Mouse (Mus musculus): ENCODE measurements around the gene Pdzk1. TPM values are rescaled to one million over a fixed set of nuclear protein-coding genes. Genes with fewer than 3 reads are reported as not detected.

Gene Pdzk1
- polyA plus RNA-seq, 1 experiment from 2014 or later, result 0.36 TPM

GRCm38 (mm10) chr3:96845191-96845590 is 16.1 kb downstream of the Pdzk1 start:
- H3K27me3 ChIP-seq (replicated peaks), result no peaks in the 10 kb centered on the region
- no peak overlapping the region for H3K9ac ChIP-seq
- no peak for ATAC-seq (replicated peaks)
- WGBS, result 96% methylated on average over 6 of the region's 6 CpGs
- H3K4me3 ChIP-seq, result no peak overlapping the region
- no peaks in the 10 kb centered on the region for H3K36me3 ChIP-seq (replicated peaks)
- no peak overlapping the region for H3K4me2 ChIP-seq
- no peaks in the 10 kb centered on the region for H3K9me3 ChIP-seq
- no peak overlapping the region for H3K27ac ChIP-seq
- no peaks in the 10 kb centered on the region for H3K4me1 ChIP-seq

GRCm38 (mm10) chr3:96845806-96846205 is 16.7 kb downstream of the Pdzk1 start:
- Histone ChIP-seq H3K9ac (no peak overlapping the region), H3K27ac (no peak overlapping the region), H3K9me3 (no peaks in the 10 kb centered on the region), H3K4me3 (no peak overlapping the region), H3K27me3 (replicated peaks) (no peaks in the 10 kb centered on the region), H3K36me3 (replicated peaks) (no peaks in the 10 kb centered on the region), H3K4me2 (no peak overlapping the region), H3K4me1 (no peaks in the 10 kb centered on the region)
- 83% methylated on average over 9 of the region's 9 CpGs for WGBS
- no peak for ATAC-seq (replicated peaks)

- 89% methylated on average over 12 of the region's 12 CpGs for WGBS
- no peaks in the 10 kb centered on the region for H3K27me3 ChIP-seq (replicated peaks)
- H3K9ac ChIP-seq, result no peak overlapping the region
- H3K27ac ChIP-seq, result no peak overlapping the region
- H3K9me3 ChIP-seq, result no peaks in the 10 kb centered on the region
- H3K4me2 ChIP-seq, result no peak overlapping the region
- no peak for ATAC-seq (replicated peaks)
- H3K36me3 ChIP-seq (replicated peaks), result no peaks in the 10 kb centered on the region
- H3K4me3 ChIP-seq, result no peak overlapping the region
- no peaks in the 10 kb centered on the region for H3K4me1 ChIP-seq
Observed at GRCm38 (mm10) chr3:96846985-96847384, 17.9 kb downstream of the Pdzk1 start.

GRCm38 (mm10) chr3:96847661-96848060 is 18.6 kb downstream of the Pdzk1 start:
- no peak overlapping the region for H3K9ac ChIP-seq
- H3K4me2 ChIP-seq, result no peak overlapping the region
- no peaks in the 10 kb centered on the region for H3K4me1 ChIP-seq
- no peaks in the 10 kb centered on the region for H3K9me3 ChIP-seq
- WGBS, result 40% methylated on average over 6 of the region's 6 CpGs
- H3K27ac ChIP-seq, result no peak overlapping the region
- no peak overlapping the region for H3K4me3 ChIP-seq
- no peak for ATAC-seq (replicated peaks)
- no peaks in the 10 kb centered on the region for H3K27me3 ChIP-seq (replicated peaks)
- no peaks in the 10 kb centered on the region for H3K36me3 ChIP-seq (replicated peaks)

GRCm38 (mm10) chr3:96848470-96848869 is 19.4 kb downstream of the Pdzk1 start:
- Histone ChIP-seq H3K9ac (no peak overlapping the region), H3K4me1 (no peaks in the 10 kb centered on the region), H3K27ac (no peak overlapping the region), H3K4me3 (no peak overlapping the region), H3K36me3 (replicated peaks) (no peaks in the 10 kb centered on the region), H3K9me3 (no peaks in the 10 kb centered on the region), H3K27me3 (replicated peaks) (no peaks in the 10 kb centered on the region), H3K4me2 (no peak overlapping the region)
- WGBS, result 89% methylated on average over 7 of the region's 8 CpGs
- no peak for ATAC-seq (replicated peaks)

- H3K4me1 ChIP-seq, result no peaks in the 10 kb centered on the region
Observed at GRCm38 (mm10) chr3:96849168-96849727, 20.2 kb downstream of the Pdzk1 start.

GRCm38 (mm10) chr3:96852561-96852960 is 23.5 kb downstream of the Pdzk1 start:
- no peak overlapping the region for H3K9ac ChIP-seq
- H3K27ac ChIP-seq, result no peak overlapping the region
- whole genome bisulfite sequencing, result 87% methylated on average over 6 of the region's 6 CpGs
- ATAC-seq (replicated peaks), result no peak
- no peaks in the 10 kb centered on the region for H3K36me3 ChIP-seq (replicated peaks)
- no peaks in the 10 kb centered on the region for H3K4me1 ChIP-seq
- no peaks in the 10 kb centered on the region for H3K9me3 ChIP-seq
- no peak overlapping the region for H3K4me3 ChIP-seq
- H3K27me3 ChIP-seq (replicated peaks), result no peaks in the 10 kb centered on the region
- no peak overlapping the region for H3K4me2 ChIP-seq

More at GRCm38 (mm10) chr3:96849168-96849727, 20.2 kb downstream of the Pdzk1 start:
- H3K4me3 ChIP-seq, result no peak overlapping the region
- H3K9ac ChIP-seq, result no peak overlapping the region
- 86% methylated on average over 2 of the region's 2 CpGs for WGBS
- no peaks in the 10 kb centered on the region for H3K27me3 ChIP-seq (replicated peaks)
- H3K36me3 ChIP-seq (replicated peaks), result no peaks in the 10 kb centered on the region
- no peak overlapping the region for H3K4me2 ChIP-seq
- H3K27ac ChIP-seq, result no peak overlapping the region
- H3K9me3 ChIP-seq, result no peaks in the 10 kb centered on the region
- no peak for ATAC-seq (replicated peaks)

GRCm38 (mm10) chr3:96854376-96854775 is 25.3 kb downstream of the Pdzk1 start:
- Histone ChIP-seq H3K27me3 (replicated peaks) (no peaks in the 10 kb centered on the region), H3K4me3 (no peak overlapping the region), H3K9ac (no peak overlapping the region), H3K4me2 (no peak overlapping the region), H3K27ac (no peak overlapping the region), H3K36me3 (replicated peaks) (no peaks in the 10 kb centered on the region), H3K4me1 (no peaks in the 10 kb centered on the region), H3K9me3 (no peaks in the 10 kb centered on the region)
- 92% methylated on average over 4 of the region's 4 CpGs for WGBS
- no peak for ATAC-seq (replicated peaks)

GRCm38 (mm10) chr3:96855833-96856232 is 26.7 kb downstream of the Pdzk1 start:
- no peak for ATAC-seq (replicated peaks)
- WGBS, result 74% methylated on average over 3 of the region's 3 CpGs
- H3K27ac ChIP-seq, result no peak overlapping the region
- H3K36me3 ChIP-seq (replicated peaks), result no peaks in the 10 kb centered on the region
- H3K4me3 ChIP-seq, result no peak overlapping the region
- H3K4me2 ChIP-seq, result no peak overlapping the region
- no peaks in the 10 kb centered on the region for H3K27me3 ChIP-seq (replicated peaks)
- no peaks in the 10 kb centered on the region for H3K9me3 ChIP-seq
- H3K9ac ChIP-seq, result no peak overlapping the region
- H3K4me1 ChIP-seq, result no peaks in the 10 kb centered on the region

- Histone ChIP-seq H3K27ac (no peak overlapping the region), H3K36me3 (replicated peaks) (no peaks in the 10 kb centered on the region), H3K4me3 (no peak overlapping the region), H3K9ac (no peak overlapping the region), H3K4me1 (no peaks in the 10 kb centered on the region), H3K9me3 (no peaks in the 10 kb centered on the region), H3K27me3 (replicated peaks) (no peaks in the 10 kb centered on the region), H3K4me2 (no peak overlapping the region)
- WGBS, result 92% methylated on average over 5 of the region's 5 CpGs
- no peak for ATAC-seq (replicated peaks)
Observed at GRCm38 (mm10) chr3:96860498-96860897, 31.4 kb downstream of the Pdzk1 start.

- no peak for ATAC-seq (replicated peaks)
- WGBS, result 97% methylated on average over 3 of the region's 3 CpGs
- Histone ChIP-seq H3K9ac (no peak overlapping the region), H3K27ac (no peak overlapping the region), H3K36me3 (replicated peaks) (peaks cover 30% of the 10 kb centered on the region), H3K27me3 (replicated peaks) (no peaks in the 10 kb centered on the region), H3K4me3 (no peak overlapping the region), H3K4me1 (no peaks in the 10 kb centered on the region), H3K9me3 (no peaks in the 10 kb centered on the region), H3K4me2 (no peak overlapping the region)
Observed at GRCm38 (mm10) chr3:96867863-96868262, 38.8 kb downstream of the Pdzk1 start.

- 97% methylated on average over 8 of the region's 8 CpGs for WGBS
- Histone ChIP-seq H3K4me2 (no peak overlapping the region), H3K9ac (no peak overlapping the region), H3K27ac (no peak overlapping the region), H3K9me3 (no peaks in the 10 kb centered on the region), H3K27me3 (replicated peaks) (no peaks in the 10 kb centered on the region), H3K4me3 (no peak overlapping the region), H3K4me1 (no peaks in the 10 kb centered on the region), H3K36me3 (replicated peaks) (peaks cover 31% of the 10 kb centered on the region)
- no peak for ATAC-seq (replicated peaks)
Observed at GRCm38 (mm10) chr3:96868566-96868965, 39.5 kb downstream of the Pdzk1 start.

GRCm38 (mm10) chr3:96869091-96869490 is 40.0 kb downstream of the Pdzk1 start:
- Histone ChIP-seq H3K9ac (no peak overlapping the region), H3K27ac (no peak overlapping the region), H3K4me1 (no peaks in the 10 kb centered on the region), H3K9me3 (no peaks in the 10 kb centered on the region), H3K4me2 (no peak overlapping the region), H3K27me3 (replicated peaks) (no peaks in the 10 kb centered on the region), H3K36me3 (replicated peaks) (peaks cover 36% of the 10 kb centered on the region), H3K4me3 (no peak overlapping the region)
- 91% methylated on average over 7 of the region's 7 CpGs for WGBS
- ATAC-seq (replicated peaks), result no peak

All from midbrain, embryonic 15.5 days (tissue).